Mouse (Mus musculus) retina, embryonic 14.5 days (tissue): Measurements from ENCODE around the gene Zfp764.
A peak's percentile ranks its signal among the peaks of the same experiment; 100 is the strongest.
"Not testable (repeated sequence)": the region's sequence is repeated elsewhere in the genome, so short reads cannot be mapped to it uniquely, and the experiment has no call there.

Source experiments
- DNase-seq: peaks from one replicate; pipeline ENCODE4 v3.0.0-alpha.2; 2015; ENCODE audit warnings: low spot score

The Zfp764 gene

GRCm38 (mm10) chr7:127391538-127391937, 15.1 kb downstream of the Zfp764 start:
- DNase-seq = no peak

GRCm38 (mm10) chr7:127390306-127390705, 16.3 kb downstream of the Zfp764 start:
- no peak for DNase-seq

- not testable (repeated sequence) for DNase-seq
These were observed 18.4 kb downstream of the Zfp764 start for GRCm38 (mm10) chr7:127388201-127388600.

GRCm38 (mm10) chr7:127386641-127387392, 19.8 kb downstream of the Zfp764 start, which contains the start of gene 9130019O22Rik:
9130019O22Rik (minus strand) TSS chr7:127387166.
- DNase-seq = peak; percentile 92

- DNase-seq = not testable (repeated sequence)
These were observed 21.1 kb downstream of the Zfp764 start for GRCm38 (mm10) chr7:127385560-127385959.

GRCm38 (mm10) chr7:127378310-127378921, 28.2 kb downstream of the Zfp764 start:
- DNase-seq = no peak

- peak; percentile 95 for DNase-seq
These were observed 31.1 kb downstream of the Zfp764 start, which contains the start of gene Zfp747 for GRCm38 (mm10) chr7:127375271-127376245. Zfp747 (minus strand) TSS chr7:127376050.

- not testable (repeated sequence) for DNase-seq
These were observed 34.8 kb downstream of the Zfp764 start for GRCm38 (mm10) chr7:127371870-127372269.

- no peak for DNase-seq
These were observed 35.4 kb downstream of the Zfp764 start for GRCm38 (mm10) chr7:127371213-127371612.

GRCm38 (mm10) chr7:127366249-127366648, 40.4 kb downstream of the Zfp764 start:
- no peak for DNase-seq

- peak; percentile 15 for DNase-seq
These were observed 42.5 kb downstream of the Zfp764 start for GRCm38 (mm10) chr7:127364166-127364565.

GRCm38 (mm10) chr7:127363475-127363921, 43.1 kb downstream of the Zfp764 start:
- peak; percentile 45 for DNase-seq

GRCm38 (mm10) chr7:127362418-127362817, 44.2 kb downstream of the Zfp764 start:
- peak; percentile 88 for DNase-seq

GRCm38 (mm10) chr7:127361449-127361848, 45.2 kb downstream of the Zfp764 start:
- DNase-seq = no peak

- no peak for DNase-seq
These were observed 46.4 kb downstream of the Zfp764 start for GRCm38 (mm10) chr7:127360265-127360664.

- DNase-seq = no peak
These were observed 48.1 kb downstream of the Zfp764 start for GRCm38 (mm10) chr7:127358472-127358871.

GRCm38 (mm10) chr7:127357871-127358270, 48.8 kb downstream of the Zfp764 start:
- no peak for DNase-seq

- no peak for DNase-seq
These were observed 50.8 kb downstream of the Zfp764 start for GRCm38 (mm10) chr7:127355796-127356195.
